Mouse (Mus musculus): ENCODE measurements around the gene Tbce. TPM values are rescaled to one million over a fixed set of nuclear protein-coding genes. Genes with fewer than 3 reads are reported as not detected.
"Not testable (repeated sequence)": the region's sequence is repeated elsewhere in the genome, so short reads cannot be mapped to it uniquely, and the experiment has no call there.

Gene Tbce
- polyA plus RNA-seq, 1 experiment, result 15.3 TPM

DNA sequence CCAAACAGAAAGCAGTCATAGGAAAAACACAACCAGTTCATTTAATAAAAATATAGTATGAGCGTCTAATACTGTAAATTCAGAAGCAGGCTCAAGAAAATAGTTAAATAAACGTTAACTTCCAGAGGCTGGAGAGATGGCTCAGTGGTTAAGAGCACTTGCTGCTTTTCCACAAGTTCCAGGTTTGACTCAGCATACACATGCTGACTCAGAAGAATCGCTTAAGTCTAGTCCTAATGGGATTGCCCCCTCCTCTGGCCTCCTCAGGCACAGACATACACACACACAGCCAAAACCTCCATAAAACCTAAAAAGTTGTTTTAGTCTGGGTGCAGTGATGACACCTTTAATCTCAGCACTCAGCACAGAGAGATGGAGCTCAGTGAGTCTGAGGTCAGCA lies 17.4 kb upstream of the Tbce start:
- 86% methylated on average over 3 of the region's 3 CpGs for WGBS
- Histone ChIP-seq H3K4me3 (ENCODE audit: insufficient read depth, low read depth, low read length) (no peak overlapping the region), H3K27ac (ENCODE audit: insufficient read depth, low read depth, low read length) (no peak overlapping the region), H3K4me1 (ENCODE audit: control insufficient read depth, insufficient read depth, low read length) (peaks cover 3% of the 10 kb centered on the region; the same call in 1 of the 2 replicates), H3K27me3 (replicated peaks; ENCODE audit: control insufficient read depth, insufficient read depth, low read length) (no peaks in the 10 kb centered on the region), H3K36me3 (ENCODE audit: control insufficient read depth, insufficient read depth, low read length) (peaks cover 2% of the 10 kb centered on the region; the same call in 1 of the 2 replicates)
- TF ChIP-seq POLR2A (IDR thresholded peaks at IDR 0.05; ENCODE audit: low read depth, low read length) (no peak), CTCF (conservative IDR thresholded peaks at IDR 0.05; ENCODE audit: insufficient read depth, insufficient read length, low read depth, low read length) (no peak)
- DNase-seq, result no peak

DNA sequence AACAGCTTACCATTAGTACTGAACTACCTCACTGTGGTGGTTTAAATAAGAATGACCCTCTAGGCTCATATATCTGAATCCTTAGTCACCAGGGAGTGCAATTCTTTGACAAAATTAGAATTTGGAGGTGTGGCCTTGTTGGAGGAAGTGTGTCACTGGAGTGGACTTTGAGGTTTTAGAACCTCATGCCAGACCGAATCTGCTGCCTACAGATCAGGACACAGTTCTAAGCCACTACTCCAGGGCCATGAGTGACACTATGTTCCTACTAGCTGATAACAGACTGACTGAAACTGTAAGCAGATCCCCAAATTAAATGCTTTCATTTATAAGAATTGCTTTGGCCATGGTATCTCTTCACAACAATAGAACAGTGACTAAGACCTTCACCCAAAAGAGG lies 10.4 kb upstream of the Tbce start:
- Histone ChIP-seq H3K4me1 (ENCODE audit: control insufficient read depth, insufficient read depth, low read length) (no peaks in the 10 kb centered on the region), H3K27ac (ENCODE audit: insufficient read depth, low read depth, low read length) (no peak overlapping the region), H3K36me3 (ENCODE audit: control insufficient read depth, insufficient read depth, low read length) (peaks cover 4% of the 10 kb centered on the region), H3K27me3 (replicated peaks; ENCODE audit: control insufficient read depth, insufficient read depth, low read length) (no peaks in the 10 kb centered on the region), H3K4me3 (ENCODE audit: insufficient read depth, low read depth, low read length) (no peak overlapping the region)
- DNase-seq, result no peak
- TF ChIP-seq POLR2A (IDR thresholded peaks at IDR 0.05; ENCODE audit: low read depth, low read length) (no peak), CTCF (conservative IDR thresholded peaks at IDR 0.05; ENCODE audit: insufficient read depth, insufficient read length, low read depth, low read length) (no peak)
- WGBS, result 63% methylated on average over 1 of the region's 1 CpGs

- TF ChIP-seq CTCF (conservative IDR thresholded peaks at IDR 0.05; ENCODE audit: insufficient read depth, insufficient read length, low read depth, low read length) (no peak), POLR2A (IDR thresholded peaks at IDR 0.05; ENCODE audit: low read depth, low read length) (no peak)
- DNase-seq, result no peak
- 87% methylated on average over 2 of the region's 2 CpGs for WGBS
- Histone ChIP-seq H3K27ac (ENCODE audit: insufficient read depth, low read depth, low read length) (no peak overlapping the region), H3K27me3 (replicated peaks; ENCODE audit: control insufficient read depth, insufficient read depth, low read length) (no peaks in the 10 kb centered on the region), H3K36me3 (ENCODE audit: control insufficient read depth, insufficient read depth, low read length) (peaks cover 2% of the 10 kb centered on the region; the same call in 1 of the 2 replicates), H3K4me1 (ENCODE audit: control insufficient read depth, insufficient read depth, low read length) (no peaks in the 10 kb centered on the region; the same call in 1 of the 2 replicates), H3K4me3 (ENCODE audit: insufficient read depth, low read depth, low read length) (no peak overlapping the region)
Measured at GRCm38 (mm10) chr13:14044521-14044920, 5.1 kb upstream of the Tbce start.

DNA sequence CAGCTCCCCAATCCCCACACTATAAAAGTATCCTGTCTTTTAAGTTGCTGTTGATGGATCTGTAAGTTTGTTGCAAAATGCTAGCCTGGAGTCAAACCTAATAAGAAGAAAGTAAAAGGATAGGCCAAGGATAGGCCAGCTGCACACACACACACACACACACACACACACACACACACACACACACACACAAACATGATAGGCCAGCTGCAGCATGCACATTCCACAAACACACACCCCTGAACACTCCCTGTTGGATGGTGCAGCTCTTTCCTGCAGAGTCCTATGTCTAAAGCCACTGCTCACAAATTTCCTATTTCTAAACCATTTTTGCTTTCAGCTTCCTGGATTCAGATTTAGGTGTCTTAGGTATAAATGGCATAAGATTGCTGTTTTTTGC lies 4.4 kb upstream of the Tbce start:
- Histone ChIP-seq H3K27me3 (replicated peaks; ENCODE audit: control insufficient read depth, insufficient read depth, low read length) (no peaks in the 10 kb centered on the region), H3K4me3 (ENCODE audit: insufficient read depth, low read depth, low read length) (no peak overlapping the region), H3K36me3 (ENCODE audit: control insufficient read depth, insufficient read depth, low read length) (peaks cover 2% of the 10 kb centered on the region; the same call in 1 of the 2 replicates), H3K4me1 (ENCODE audit: control insufficient read depth, insufficient read depth, low read length) (peaks cover under 1% of the 10 kb centered on the region; the same call in 1 of the 2 replicates), H3K27ac (ENCODE audit: insufficient read depth, low read depth, low read length) (no peak overlapping the region)
- DNase-seq, result no peak
- TF ChIP-seq POLR2A (IDR thresholded peaks at IDR 0.05; ENCODE audit: low read depth, low read length) (no peak), CTCF (conservative IDR thresholded peaks at IDR 0.05; ENCODE audit: insufficient read depth, insufficient read length, low read depth, low read length) (no peak)

GRCm38 (mm10) chr13:14040186-14040585 lies 748 bp upstream of the Tbce start:
- Histone ChIP-seq H3K4me1 (ENCODE audit: control insufficient read depth, insufficient read depth, low read length) (peaks cover 4% of the 10 kb centered on the region; the same call in 1 of the 2 replicates), H3K4me3 (ENCODE audit: insufficient read depth, low read depth, low read length) (no peak overlapping the region), H3K27me3 (replicated peaks; ENCODE audit: control insufficient read depth, insufficient read depth, low read length) (no peaks in the 10 kb centered on the region), H3K27ac (ENCODE audit: insufficient read depth, low read depth, low read length) (0 out of 2 replicates have a peak overlapping the region, but pooled peaks have one; percentile 2), H3K36me3 (ENCODE audit: control insufficient read depth, insufficient read depth, low read length) (no peaks in the 10 kb centered on the region)
- peak; percentile 56 for DNase-seq
- TF ChIP-seq CTCF (conservative IDR thresholded peaks at IDR 0.05; ENCODE audit: insufficient read depth, insufficient read length, low read depth, low read length), result no peak
- WGBS, result 3% methylated on average over 5 of the region's 5 CpGs

DNA sequence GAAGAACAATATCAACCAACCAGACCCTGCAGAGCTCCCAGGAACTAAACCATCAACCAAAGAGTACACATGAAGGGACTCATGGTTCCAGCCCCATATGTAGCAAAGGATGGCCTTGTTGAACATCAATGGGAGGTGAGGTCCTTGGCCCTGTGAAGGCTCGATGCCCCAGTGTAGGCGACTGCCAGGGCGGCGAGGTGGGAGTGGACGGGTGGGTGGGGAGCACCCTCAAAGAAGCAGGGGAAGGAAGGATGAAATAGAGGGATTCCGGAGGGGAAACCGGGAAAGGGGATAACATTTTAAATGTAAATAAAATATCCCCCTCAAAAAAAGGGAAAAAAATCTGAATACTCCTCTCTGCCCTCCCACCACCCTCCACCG lies 537 bp downstream of the Tbce start:
- peaks cover 4% of the 10 kb centered on the region; the same call in 1 of the 2 replicates for H3K4me1 ChIP-seq (ENCODE audit: control insufficient read depth, insufficient read depth, low read length)
- no peaks in the 10 kb centered on the region for H3K27me3 ChIP-seq (replicated peaks; ENCODE audit: control insufficient read depth, insufficient read depth, low read length)
- H3K4me3 ChIP-seq (ENCODE audit: insufficient read depth, low read depth, low read length), result peak overlapping the region; percentile 81
- H3K36me3 ChIP-seq (ENCODE audit: control insufficient read depth, insufficient read depth, low read length), result no peaks in the 10 kb centered on the region
- DNase-seq, result no peak
- H3K27ac ChIP-seq (ENCODE audit: insufficient read depth, low read depth, low read length), result no peak overlapping the region; the same call in 1 of the 2 replicates
- no peak for TF ChIP-seq CTCF (conservative IDR thresholded peaks at IDR 0.05; ENCODE audit: insufficient read depth, insufficient read length, low read depth, low read length)
- no peak for TF ChIP-seq POLR2A (IDR thresholded peaks at IDR 0.05; ENCODE audit: low read depth, low read length)
- WGBS, result under 1% methylated on average over 8 of the region's 8 CpGs

GRCm38 (mm10) chr13:14035875-14036630 lies 3.4 kb downstream of the Tbce start:
- H3K27me3 ChIP-seq (replicated peaks; ENCODE audit: control insufficient read depth, insufficient read depth, low read length), result no peaks in the 10 kb centered on the region
- DNase-seq, result no peak
- peaks cover 6% of the 10 kb centered on the region; the same call in 1 of the 2 replicates for H3K4me1 ChIP-seq (ENCODE audit: control insufficient read depth, insufficient read depth, low read length)
- no peak overlapping the region for H3K4me3 ChIP-seq (ENCODE audit: insufficient read depth, low read depth, low read length)
- no peak for TF ChIP-seq POLR2A (IDR thresholded peaks at IDR 0.05; ENCODE audit: low read depth, low read length)
- no peak for TF ChIP-seq CTCF (conservative IDR thresholded peaks at IDR 0.05; ENCODE audit: insufficient read depth, insufficient read length, low read depth, low read length)
- 82% methylated on average over 11 of the region's 11 CpGs for WGBS
- no peak overlapping the region for H3K27ac ChIP-seq (ENCODE audit: insufficient read depth, low read depth, low read length)
- no peaks in the 10 kb centered on the region for H3K36me3 ChIP-seq (ENCODE audit: control insufficient read depth, insufficient read depth, low read length)

DNA sequence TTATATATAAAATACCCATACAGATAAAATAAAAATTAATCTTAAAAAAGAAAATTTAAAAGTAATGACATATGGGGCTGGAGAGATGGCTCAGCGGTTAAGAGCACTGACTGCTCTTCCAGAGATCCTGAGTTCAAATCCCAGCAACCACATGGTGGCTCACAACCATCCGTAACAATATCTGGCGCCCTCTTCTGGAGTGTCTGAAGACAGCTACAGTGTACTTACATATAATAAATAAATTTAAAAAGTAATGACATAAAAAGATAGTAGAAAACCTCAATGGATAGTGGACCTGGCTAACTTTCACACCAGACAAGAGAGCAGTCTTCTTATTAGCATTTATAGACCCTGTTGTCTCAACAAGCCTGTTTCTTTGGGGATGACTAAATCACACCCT lies 4.1 kb downstream of the Tbce start:
- not testable (repeated sequence) for H3K4me3 ChIP-seq (ENCODE audit: insufficient read depth, low read depth, low read length)
- WGBS, result 93% methylated on average over 3 of the region's 3 CpGs

More for the DNA sequence above, 4.1 kb downstream of the Tbce start:
- not testable (repeated sequence) for H3K36me3 ChIP-seq (ENCODE audit: control insufficient read depth, insufficient read depth, low read length); DNase-seq; H3K27ac ChIP-seq (ENCODE audit: insufficient read depth, low read depth, low read length); H3K4me1 ChIP-seq (ENCODE audit: control insufficient read depth, insufficient read depth, low read length); H3K27me3 ChIP-seq (replicated peaks; ENCODE audit: control insufficient read depth, insufficient read depth, low read length)

Measured in kidney, adult 2 months (tissue).